Mouse (Mus musculus): Measurements from ENCODE around the gene Cdkn1b. TPM values are rescaled to one million over a fixed set of nuclear protein-coding genes. Genes with fewer than 3 reads are reported as not detected.
A peak's percentile ranks its signal among the peaks of the same experiment; 100 is the strongest.

Cdkn1b gene
- polyA plus RNA-seq, 1 experiment from 2014 or later: 15.9 TPM

GRCm38 (mm10) chr6:134934305-134934704, 14.1 kb downstream of the Cdkn1b start:
- Histone ChIP-seq H3K36me3 (peaks cover 7% of the 10 kb centered on the region; the same call in 1 of the 2 replicates), H3K4me3 (replicated peaks) (no peak overlapping the region), H3K9ac (no peak overlapping the region), H3K4me1 (peaks cover 27% of the 10 kb centered on the region), H3K9me3 (replicated peaks) (no peaks in the 10 kb centered on the region), H3K4me2 (no peak overlapping the region), H3K27ac (no peak overlapping the region), H3K27me3 (no peaks in the 10 kb centered on the region)
- 91% methylated on average over 5 of the region's 5 CpGs for WGBS
- ATAC-seq (replicated peaks; ENCODE audit: low FRiP score): no peak

- no peak for ATAC-seq (replicated peaks; ENCODE audit: low FRiP score)
- no peaks in the 10 kb centered on the region for H3K27me3 ChIP-seq
- H3K4me2 ChIP-seq: no peak overlapping the region
- WGBS: 85% methylated on average over 4 of the region's 4 CpGs
- no peak overlapping the region for H3K9ac ChIP-seq
- H3K4me1 ChIP-seq: peaks cover 11% of the 10 kb centered on the region
- H3K9me3 ChIP-seq (replicated peaks): no peaks in the 10 kb centered on the region
- H3K36me3 ChIP-seq: peaks cover 25% of the 10 kb centered on the region
- H3K27ac ChIP-seq: no peak overlapping the region
- H3K4me3 ChIP-seq (replicated peaks): no peak overlapping the region
Observed at GRCm38 (mm10) chr6:134939781-134940180, 19.6 kb downstream of the Cdkn1b start.

- Histone ChIP-seq H3K4me3 (replicated peaks) (no peak overlapping the region), H3K9ac (no peak overlapping the region), H3K27ac (peak overlapping the region; percentile 75), H3K27me3 (no peaks in the 10 kb centered on the region), H3K4me2 (no peak overlapping the region), H3K4me1 (peaks cover 11% of the 10 kb centered on the region), H3K9me3 (replicated peaks) (no peaks in the 10 kb centered on the region), H3K36me3 (peaks cover 22% of the 10 kb centered on the region)
- 51% methylated on average over 13 of the region's 13 CpGs for WGBS
- ATAC-seq (replicated peaks; ENCODE audit: low FRiP score): peak; percentile 61
Observed at GRCm38 (mm10) chr6:134943759-134944407, 23.7 kb downstream of the Cdkn1b start.

- H3K4me1 ChIP-seq: peaks cover 11% of the 10 kb centered on the region
Observed at GRCm38 (mm10) chr6:134946054-134946453, 25.9 kb downstream of the Cdkn1b start.

GRCm38 (mm10) chr6:134946858-134947257, 26.7 kb downstream of the Cdkn1b start:
- ATAC-seq (replicated peaks; ENCODE audit: low FRiP score): no peak
- H3K27me3 ChIP-seq: no peaks in the 10 kb centered on the region
- H3K9ac ChIP-seq: no peak overlapping the region
- H3K4me2 ChIP-seq: no peak overlapping the region
- H3K27ac ChIP-seq: no peak overlapping the region
- no peak overlapping the region for H3K4me3 ChIP-seq (replicated peaks)
- peaks cover 21% of the 10 kb centered on the region for H3K36me3 ChIP-seq
- 83% methylated on average over 9 of the region's 9 CpGs for WGBS
- peaks cover 11% of the 10 kb centered on the region for H3K4me1 ChIP-seq
- H3K9me3 ChIP-seq (replicated peaks): no peaks in the 10 kb centered on the region

More at GRCm38 (mm10) chr6:134946054-134946453, 25.9 kb downstream of the Cdkn1b start:
- H3K36me3 ChIP-seq: peaks cover 21% of the 10 kb centered on the region
- H3K9me3 ChIP-seq (replicated peaks): no peaks in the 10 kb centered on the region
- ATAC-seq (replicated peaks; ENCODE audit: low FRiP score): no peak
- no peak overlapping the region for H3K4me3 ChIP-seq (replicated peaks)
- no peak overlapping the region for H3K9ac ChIP-seq
- no peaks in the 10 kb centered on the region for H3K27me3 ChIP-seq
- 67% methylated on average over 6 of the region's 6 CpGs for WGBS
- no peak overlapping the region for H3K27ac ChIP-seq
- H3K4me2 ChIP-seq: no peak overlapping the region

- Histone ChIP-seq H3K9me3 (replicated peaks) (no peaks in the 10 kb centered on the region), H3K4me2 (no peak overlapping the region), H3K27me3 (no peaks in the 10 kb centered on the region), H3K27ac (no peak overlapping the region), H3K9ac (no peak overlapping the region), H3K4me3 (replicated peaks) (no peak overlapping the region), H3K4me1 (peaks cover 11% of the 10 kb centered on the region), H3K36me3 (peaks cover 19% of the 10 kb centered on the region)
- no peak for ATAC-seq (replicated peaks; ENCODE audit: low FRiP score)
- 43% methylated on average over 13 of the region's 13 CpGs for WGBS
Observed at GRCm38 (mm10) chr6:134947311-134948087, 27.3 kb downstream of the Cdkn1b start.

- Histone ChIP-seq H3K4me3 (replicated peaks) (no peak overlapping the region), H3K36me3 (peaks cover 18% of the 10 kb centered on the region), H3K27me3 (no peaks in the 10 kb centered on the region), H3K4me2 (no peak overlapping the region), H3K4me1 (peaks cover 9% of the 10 kb centered on the region), H3K27ac (no peak overlapping the region), H3K9me3 (replicated peaks) (no peaks in the 10 kb centered on the region), H3K9ac (no peak overlapping the region)
- WGBS: 76% methylated on average over 11 of the region's 11 CpGs
- ATAC-seq (replicated peaks; ENCODE audit: low FRiP score): no peak
Observed at GRCm38 (mm10) chr6:134948522-134949061, 28.4 kb downstream of the Cdkn1b start.

GRCm38 (mm10) chr6:134949241-134949640, 29.0 kb downstream of the Cdkn1b start:
- H3K27me3 ChIP-seq: no peaks in the 10 kb centered on the region
- peaks cover 9% of the 10 kb centered on the region for H3K4me1 ChIP-seq
- H3K4me2 ChIP-seq: no peak overlapping the region
- H3K27ac ChIP-seq: no peak overlapping the region
- no peaks in the 10 kb centered on the region for H3K9me3 ChIP-seq (replicated peaks)
- ATAC-seq (replicated peaks; ENCODE audit: low FRiP score): no peak
- WGBS: 92% methylated on average over 3 of the region's 3 CpGs
- no peak overlapping the region for H3K4me3 ChIP-seq (replicated peaks)
- H3K36me3 ChIP-seq: peaks cover 18% of the 10 kb centered on the region
- no peak overlapping the region for H3K9ac ChIP-seq

- Histone ChIP-seq H3K27me3 (no peaks in the 10 kb centered on the region), H3K4me3 (replicated peaks) (no peak overlapping the region), H3K9me3 (replicated peaks) (no peaks in the 10 kb centered on the region), H3K4me2 (no peak overlapping the region), H3K4me1 (peaks cover 10% of the 10 kb centered on the region; the same call in 1 of the 2 replicates), H3K9ac (no peak overlapping the region), H3K36me3 (peaks cover 18% of the 10 kb centered on the region), H3K27ac (no peak overlapping the region)
- WGBS: 86% methylated on average over 5 of the region's 5 CpGs
- no peak for ATAC-seq (replicated peaks; ENCODE audit: low FRiP score)
Observed at GRCm38 (mm10) chr6:134951364-134951763, 31.2 kb downstream of the Cdkn1b start.

GRCm38 (mm10) chr6:134953976-134954375, 33.8 kb downstream of the Cdkn1b start:
- Histone ChIP-seq H3K9me3 (replicated peaks) (no peaks in the 10 kb centered on the region), H3K4me1 (peaks cover 10% of the 10 kb centered on the region; the same call in 1 of the 2 replicates), H3K9ac (no peak overlapping the region), H3K4me2 (0 out of 2 replicates have a peak overlapping the region, but pooled peaks have one; percentile 20), H3K4me3 (replicated peaks) (no peak overlapping the region), H3K27me3 (no peaks in the 10 kb centered on the region), H3K36me3 (peaks cover 18% of the 10 kb centered on the region), H3K27ac (peak overlapping the region; percentile 49)
- ATAC-seq (replicated peaks; ENCODE audit: low FRiP score): peak; percentile 54; the same call in 1 of the 2 replicates
- 39% methylated on average over 11 of the region's 11 CpGs for WGBS

GRCm38 (mm10) chr6:134956388-134956787, 36.2 kb downstream of the Cdkn1b start:
- Histone ChIP-seq H3K4me3 (replicated peaks) (no peak overlapping the region), H3K4me1 (peaks cover 15% of the 10 kb centered on the region), H3K4me2 (no peak overlapping the region), H3K27ac (no peak overlapping the region), H3K9me3 (replicated peaks) (no peaks in the 10 kb centered on the region), H3K27me3 (no peaks in the 10 kb centered on the region), H3K9ac (no peak overlapping the region), H3K36me3 (peaks cover 14% of the 10 kb centered on the region)
- WGBS: 86% methylated on average over 4 of the region's 4 CpGs
- no peak for ATAC-seq (replicated peaks; ENCODE audit: low FRiP score)

- no peaks in the 10 kb centered on the region for H3K27me3 ChIP-seq
- 38% methylated on average over 5 of the region's 5 CpGs for WGBS
- ATAC-seq (replicated peaks; ENCODE audit: low FRiP score): no peak
- no peaks in the 10 kb centered on the region; the same call in 1 of the 2 replicates for H3K9me3 ChIP-seq (replicated peaks)
- no peaks in the 10 kb centered on the region for H3K36me3 ChIP-seq
- H3K9ac ChIP-seq: no peak overlapping the region
- peaks cover 9% of the 10 kb centered on the region for H3K4me1 ChIP-seq
- no peak overlapping the region for H3K4me2 ChIP-seq
- no peak overlapping the region for H3K27ac ChIP-seq
- H3K4me3 ChIP-seq (replicated peaks): no peak overlapping the region
Observed at GRCm38 (mm10) chr6:134961286-134961685, 41.1 kb downstream of the Cdkn1b start.
